Mouse (Mus musculus): ENCODE measurements around the gene Zmynd10. TPM values are rescaled to one million over a fixed set of nuclear protein-coding genes. Genes with fewer than 3 reads are reported as not detected.
"Not testable (repeated sequence)": the region's sequence is repeated elsewhere in the genome, so short reads cannot be mapped to it uniquely, and the experiment has no call there.

Gene Zmynd10
- polyA plus RNA-seq, 1 experiment: 0.40 TPM

- WGBS: 80% methylated on average over 5 of the region's 5 CpGs
- DNase-seq (ENCODE audit: low read depth, low spot score): no peak
Measured at GRCm38 (mm10) chr9:107552690-107553393, 5.7 kb downstream of the Zmynd10 start.

GRCm38 (mm10) chr9:107553541-107554318 is 6.6 kb downstream of the Zmynd10 start:
- no peak for DNase-seq (ENCODE audit: low read depth, low spot score)
- WGBS: 8% methylated on average over 37 of the region's 37 CpGs

DNA sequence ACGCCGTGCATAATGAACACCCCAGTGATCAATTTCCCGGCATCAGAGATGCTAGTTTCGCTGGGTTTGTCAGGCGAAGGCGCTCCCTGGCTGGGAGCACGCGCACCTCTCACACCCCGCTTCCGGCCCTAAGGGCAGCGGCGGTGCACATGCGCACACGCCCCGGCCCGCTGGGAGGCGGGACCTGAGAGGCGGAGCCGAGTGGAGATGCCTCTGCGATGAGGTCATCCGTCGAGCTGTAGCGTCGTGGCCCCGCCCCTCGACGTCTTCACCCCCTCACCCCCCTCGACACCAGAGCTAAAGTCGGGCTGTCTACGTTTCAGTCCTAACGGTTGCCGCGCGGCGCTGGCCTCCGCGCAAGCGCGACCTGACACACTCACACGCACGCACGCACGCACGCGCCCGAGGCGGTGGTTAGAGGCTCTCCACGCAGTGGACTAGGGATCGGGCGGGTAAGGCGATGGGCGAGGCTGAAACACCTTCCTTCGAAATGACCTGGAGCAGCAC is 7.3 kb downstream of the Zmynd10 start:
- peak; percentile 87 for DNase-seq (ENCODE audit: low read depth, low spot score)
- under 1% methylated on average over 53 of the region's 53 CpGs for WGBS

DNA sequence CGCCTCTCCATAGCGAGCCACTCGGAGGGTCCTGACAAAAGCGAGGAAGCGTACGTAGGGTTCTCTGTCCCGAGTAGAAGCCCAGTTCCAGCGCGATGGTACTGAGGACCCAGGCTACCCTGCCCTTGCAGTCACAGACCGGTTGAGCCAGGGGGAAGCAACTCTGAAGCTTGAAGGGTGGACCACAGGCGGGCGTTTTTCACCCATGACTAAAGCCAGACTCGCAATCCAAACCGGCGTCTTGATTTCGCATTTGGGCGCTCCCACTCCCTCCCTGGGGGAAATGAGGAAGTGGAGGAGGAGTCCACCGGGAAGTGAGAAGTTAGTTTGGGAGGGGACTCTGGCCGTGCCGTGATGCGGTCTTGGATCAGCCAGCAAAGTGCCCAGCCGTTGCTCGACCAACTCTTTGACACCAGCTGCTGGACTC is 7.9 kb downstream of the Zmynd10 start:
- DNase-seq (ENCODE audit: low read depth, low spot score): no peak
- WGBS: under 1% methylated on average over 23 of the region's 23 CpGs

DNA sequence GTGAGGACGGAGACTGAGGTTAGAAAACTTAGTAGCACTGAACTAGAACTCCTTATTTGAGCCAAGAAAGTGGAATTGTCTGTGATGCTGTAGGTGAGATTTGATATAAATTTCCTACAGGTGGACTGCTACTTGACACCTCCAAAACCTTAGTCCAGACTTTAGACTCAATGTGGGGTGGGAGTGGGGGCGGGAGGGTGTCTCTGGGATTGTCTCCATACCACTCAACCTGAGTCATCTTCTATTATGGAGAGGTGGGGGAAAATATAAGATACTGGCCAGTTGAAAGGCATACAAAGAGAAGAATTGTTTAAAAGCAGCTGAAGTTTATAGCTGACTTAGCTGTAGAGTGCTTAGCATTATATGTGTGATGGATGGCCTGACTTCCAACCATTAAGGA is 8.6 kb downstream of the Zmynd10 start:
- 14% methylated on average over 2 of the region's 2 CpGs for WGBS
- DNase-seq (ENCODE audit: low read depth, low spot score): no peak

DNA sequence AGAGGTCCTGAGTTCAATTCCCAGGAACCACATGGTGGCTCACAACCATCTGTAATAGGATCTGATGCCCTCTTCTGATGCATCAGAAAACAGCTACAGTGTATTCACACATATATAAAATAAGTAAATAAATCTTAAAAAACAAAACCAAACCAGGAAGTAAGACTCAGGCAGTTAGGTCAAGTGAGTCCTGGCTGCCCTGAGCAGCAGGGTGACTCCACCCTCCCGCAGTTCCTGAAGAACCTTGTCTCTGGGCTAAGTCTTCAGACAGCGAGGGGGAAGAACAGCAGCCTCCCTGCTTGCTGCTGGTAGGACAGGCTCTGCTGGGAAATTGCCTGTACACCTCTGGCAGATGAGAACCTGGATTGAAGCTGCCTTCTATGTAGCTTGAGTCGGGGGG is 9.2 kb downstream of the Zmynd10 start:
- no peak for DNase-seq (ENCODE audit: low read depth, low spot score)
- WGBS: 28% methylated on average over 3 of the region's 3 CpGs

DNA sequence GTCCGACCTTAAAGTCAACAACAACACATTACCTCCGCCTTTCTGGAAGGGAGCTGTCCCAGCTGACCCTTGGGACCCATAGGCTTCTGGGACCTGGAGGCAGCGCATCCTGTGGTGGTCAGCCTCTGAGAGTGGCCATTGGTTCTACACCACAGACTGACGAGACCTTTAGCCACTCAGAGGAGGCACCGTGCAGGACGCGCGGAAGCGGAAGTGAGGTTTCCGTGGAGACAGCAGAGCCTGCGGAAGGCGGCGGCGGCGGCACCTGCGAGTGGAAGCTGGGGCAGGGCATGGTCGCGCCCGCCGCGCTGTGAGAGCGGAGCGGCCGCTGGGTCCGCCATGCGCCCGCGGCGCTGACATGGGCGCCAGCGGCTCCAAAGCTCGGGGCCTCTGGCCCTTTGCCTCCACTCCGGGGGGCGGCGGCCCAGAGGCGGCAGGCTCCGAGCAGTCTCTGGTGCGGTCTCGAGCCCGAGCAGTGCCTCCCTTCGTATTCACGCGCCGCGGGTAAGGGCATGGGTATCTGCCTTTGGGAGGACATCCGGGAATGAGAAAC is 16.0 kb downstream of the Zmynd10 start, which contains the start of gene Tusc2:
Gene Tusc2 (plus strand): TSS at position 227 of the 553 bp plus-strand sequence.
- DNase-seq (ENCODE audit: low read depth, low spot score): peak; percentile 89
- under 1% methylated on average over 46 of the region's 46 CpGs for WGBS

DNA sequence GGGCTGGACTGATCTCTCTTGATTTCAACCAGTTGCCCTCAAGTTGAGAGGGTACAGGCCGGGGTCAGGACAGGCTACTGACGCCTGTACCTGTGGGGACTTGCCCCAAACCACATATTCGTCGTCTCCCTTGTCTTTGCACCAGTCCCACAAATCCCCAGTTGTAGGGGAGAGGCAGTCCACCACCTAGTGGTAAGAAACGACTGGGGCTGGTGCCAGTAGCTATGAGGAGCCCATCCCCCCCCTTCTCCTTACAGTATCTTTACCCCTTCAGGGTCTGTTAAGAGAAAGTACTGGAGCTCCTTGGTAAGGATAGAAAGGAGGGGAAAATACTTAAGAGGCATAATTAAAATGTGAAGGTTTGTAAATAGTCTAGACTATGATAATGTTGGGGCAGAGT is 18.5 kb downstream of the Zmynd10 start:
- WGBS: 48% methylated on average over 5 of the region's 5 CpGs
- DNase-seq (ENCODE audit: low read depth, low spot score): not testable (repeated sequence)

DNA sequence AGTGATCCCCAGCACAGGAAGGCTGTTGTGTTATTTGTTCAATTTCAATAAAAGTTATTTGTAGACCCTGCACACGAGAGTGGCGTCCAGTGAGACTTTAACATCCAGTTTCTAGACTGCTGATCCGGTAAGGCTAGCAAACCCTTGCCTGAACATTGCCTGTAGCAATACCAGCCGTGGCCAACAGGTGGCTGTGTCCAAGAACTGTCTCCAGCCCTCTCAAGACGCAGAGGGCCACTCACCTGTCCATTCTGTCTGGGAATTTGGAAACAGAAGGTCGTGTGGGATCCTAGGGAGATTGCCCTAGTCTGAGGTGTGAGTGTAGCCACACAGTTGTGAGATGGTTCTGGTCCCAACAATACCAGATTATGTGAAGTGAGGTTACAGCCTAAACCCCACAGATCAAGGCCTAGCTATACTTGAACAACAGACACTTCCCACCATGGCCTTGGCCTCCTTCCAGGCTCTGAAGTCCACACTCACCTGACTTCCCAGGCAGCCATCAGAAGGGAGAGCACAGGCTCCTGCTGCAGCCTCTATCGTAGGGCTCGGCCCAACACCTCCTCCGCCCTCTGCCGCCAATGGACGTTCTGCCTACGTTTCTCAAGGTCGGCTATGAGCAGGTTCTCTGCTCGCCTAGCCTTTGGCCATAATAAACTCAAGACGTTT is 19.1 kb downstream of the Zmynd10 start:
- 14% methylated on average over 15 of the region's 15 CpGs for WGBS
- DNase-seq (ENCODE audit: low read depth, low spot score): peak; percentile 83

DNA sequence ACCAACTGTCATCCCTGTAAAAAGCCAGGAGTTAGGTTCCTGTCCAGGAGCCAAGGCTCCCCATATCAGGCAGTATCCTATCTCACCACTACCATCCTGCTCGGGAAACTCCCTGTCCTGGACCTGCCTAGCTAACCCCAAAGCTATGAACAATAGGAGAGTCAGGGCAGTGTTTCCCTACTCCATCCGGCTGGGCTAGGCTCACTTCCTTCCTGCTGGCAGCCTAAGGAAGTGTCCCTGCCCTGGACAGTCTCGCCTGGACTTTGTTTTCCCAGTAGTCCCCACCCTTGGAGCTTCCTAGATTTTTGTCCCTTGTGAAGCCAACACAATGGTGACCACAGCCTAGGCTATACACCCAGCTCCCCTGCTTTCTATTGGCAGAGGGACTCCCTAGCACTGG is 19.8 kb downstream of the Zmynd10 start:
- no peak for DNase-seq (ENCODE audit: low read depth, low spot score)
- WGBS: 29% methylated on average over 3 of the region's 3 CpGs

GRCm38 (mm10) chr9:107567702-107568319 is 20.7 kb downstream of the Zmynd10 start, which contains the start of gene Hyal2:
Gene Hyal2, plus strand, starts transcription at chr9:107567945.
- no peak for DNase-seq (ENCODE audit: low read depth, low spot score)
- WGBS: 16% methylated on average over 18 of the region's 18 CpGs

DNA sequence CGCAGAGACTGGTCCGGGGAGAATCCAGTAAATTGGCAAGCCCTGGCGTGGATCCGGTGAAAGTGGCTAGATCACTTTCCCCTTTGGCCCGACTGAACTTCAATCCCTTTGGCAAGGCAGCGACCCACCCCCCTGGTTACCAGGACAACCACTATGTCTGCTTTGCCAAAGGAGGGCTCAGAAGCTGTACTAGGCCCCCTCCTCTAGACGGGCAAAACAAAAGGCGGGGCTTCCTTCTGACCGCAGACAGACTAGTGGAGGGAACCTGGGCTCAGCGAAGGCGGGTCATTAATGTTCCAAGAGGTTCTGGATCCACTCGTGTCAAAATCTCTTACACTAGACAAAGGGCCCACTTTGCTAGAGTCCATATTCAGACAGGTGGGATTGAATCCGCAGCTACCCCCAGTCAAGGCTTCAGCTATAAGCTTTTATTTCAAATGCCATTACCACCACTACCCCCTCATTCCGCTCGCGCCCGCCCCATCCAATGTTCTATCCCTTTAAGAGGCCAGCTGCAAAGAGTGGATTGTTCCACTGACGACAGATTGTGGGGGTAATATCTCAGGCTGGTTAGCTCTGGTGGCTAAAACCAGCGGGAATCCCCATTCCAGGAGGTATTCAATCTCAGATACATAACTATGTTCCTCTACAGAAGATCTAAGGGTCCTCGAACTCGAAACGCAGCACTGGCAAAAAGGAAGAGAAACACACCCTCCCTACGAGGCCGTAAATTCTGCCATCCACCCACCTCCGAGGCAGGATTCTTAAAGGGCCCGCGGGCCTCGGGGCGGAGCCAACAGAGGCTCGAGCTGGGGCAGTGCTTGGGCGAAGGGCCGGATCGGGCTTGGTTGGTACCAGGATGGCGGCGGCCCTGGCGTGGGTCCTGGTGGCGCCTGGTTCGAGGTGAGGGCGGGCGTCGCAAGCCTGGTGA is 21.5 kb downstream of the Zmynd10 start:
- whole genome bisulfite sequencing: 0% methylated on average over 41 of the region's 41 CpGs

DNA sequence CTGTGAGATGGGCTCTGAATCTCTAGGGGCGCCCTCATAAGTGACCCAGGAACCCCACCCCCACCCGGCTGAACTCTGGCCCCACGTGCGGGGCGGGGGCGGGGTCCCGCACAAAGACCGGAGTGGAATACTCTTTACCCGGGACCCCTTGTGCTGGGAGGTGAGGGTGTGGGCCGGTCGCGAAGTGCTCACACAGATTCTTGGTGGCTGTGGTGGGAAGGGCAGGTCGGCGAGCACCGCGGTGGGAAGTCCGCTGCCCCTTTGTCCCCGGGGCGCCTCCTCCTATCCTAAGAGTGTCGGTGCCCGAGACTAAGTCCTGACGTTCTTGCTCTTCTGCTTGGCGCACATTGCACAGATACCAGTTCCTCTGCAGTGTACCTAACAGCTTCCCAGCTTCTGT is 22.2 kb downstream of the Zmynd10 start:
- WGBS: under 1% methylated on average over 23 of the region's 23 CpGs
- DNase-seq (ENCODE audit: low read depth, low spot score): no peak

More for the DNA sequence above, 21.5 kb downstream of the Zmynd10 start:
- DNase-seq (ENCODE audit: low read depth, low spot score): peak; percentile 82

GRCm38 (mm10) chr9:107570016-107570415 is 22.9 kb downstream of the Zmynd10 start:
- 27% methylated on average over 13 of the region's 13 CpGs for WGBS

DNA sequence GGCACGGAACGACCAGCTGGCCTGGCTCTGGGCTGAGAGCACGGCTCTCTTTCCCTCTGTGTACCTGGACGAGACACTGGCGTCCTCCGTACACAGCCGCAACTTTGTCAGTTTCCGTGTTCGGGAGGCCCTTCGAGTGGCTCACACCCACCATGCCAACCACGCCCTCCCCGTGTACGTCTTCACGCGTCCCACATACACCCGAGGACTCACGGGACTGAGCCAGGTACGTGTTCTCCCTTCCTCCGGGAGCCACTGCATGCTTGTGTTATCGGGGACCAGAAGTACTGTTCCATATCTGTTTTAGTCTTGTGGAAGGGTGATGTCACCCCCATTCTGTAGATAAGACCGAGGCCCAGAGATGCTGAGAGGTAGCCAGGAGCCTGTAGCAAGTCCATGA is 23.7 kb downstream of the Zmynd10 start:
- no peak for DNase-seq (ENCODE audit: low read depth, low spot score)
- WGBS: 40% methylated on average over 21 of the region's 21 CpGs

More at GRCm38 (mm10) chr9:107570016-107570415, 22.9 kb downstream of the Zmynd10 start:
- no peak for DNase-seq (ENCODE audit: low read depth, low spot score)

- DNase-seq (ENCODE audit: low read depth, low spot score): no peak
- WGBS: 66% methylated on average over 22 of the region's 22 CpGs
Measured at GRCm38 (mm10) chr9:107571534-107572326, 24.6 kb downstream of the Zmynd10 start.

- 98% methylated on average over 2 of the region's 2 CpGs for WGBS
- no peak for DNase-seq (ENCODE audit: low read depth, low spot score)
Measured at GRCm38 (mm10) chr9:107572327-107572662, 25.2 kb downstream of the Zmynd10 start.

- 85% methylated on average over 6 of the region's 6 CpGs for WGBS
- DNase-seq (ENCODE audit: low read depth, low spot score): not testable (repeated sequence)
Measured at GRCm38 (mm10) chr9:107573774-107574173, 26.7 kb downstream of the Zmynd10 start.
